Mouse (Mus musculus): Measurements from ENCODE around the gene Mtpn. TPM values are rescaled to one million over a fixed set of nuclear protein-coding genes. Genes with fewer than 3 reads are reported as not detected.

Mtpn gene
- polyA plus RNA-seq, 1 experiment from 2014 or later = 237 TPM

DNA sequence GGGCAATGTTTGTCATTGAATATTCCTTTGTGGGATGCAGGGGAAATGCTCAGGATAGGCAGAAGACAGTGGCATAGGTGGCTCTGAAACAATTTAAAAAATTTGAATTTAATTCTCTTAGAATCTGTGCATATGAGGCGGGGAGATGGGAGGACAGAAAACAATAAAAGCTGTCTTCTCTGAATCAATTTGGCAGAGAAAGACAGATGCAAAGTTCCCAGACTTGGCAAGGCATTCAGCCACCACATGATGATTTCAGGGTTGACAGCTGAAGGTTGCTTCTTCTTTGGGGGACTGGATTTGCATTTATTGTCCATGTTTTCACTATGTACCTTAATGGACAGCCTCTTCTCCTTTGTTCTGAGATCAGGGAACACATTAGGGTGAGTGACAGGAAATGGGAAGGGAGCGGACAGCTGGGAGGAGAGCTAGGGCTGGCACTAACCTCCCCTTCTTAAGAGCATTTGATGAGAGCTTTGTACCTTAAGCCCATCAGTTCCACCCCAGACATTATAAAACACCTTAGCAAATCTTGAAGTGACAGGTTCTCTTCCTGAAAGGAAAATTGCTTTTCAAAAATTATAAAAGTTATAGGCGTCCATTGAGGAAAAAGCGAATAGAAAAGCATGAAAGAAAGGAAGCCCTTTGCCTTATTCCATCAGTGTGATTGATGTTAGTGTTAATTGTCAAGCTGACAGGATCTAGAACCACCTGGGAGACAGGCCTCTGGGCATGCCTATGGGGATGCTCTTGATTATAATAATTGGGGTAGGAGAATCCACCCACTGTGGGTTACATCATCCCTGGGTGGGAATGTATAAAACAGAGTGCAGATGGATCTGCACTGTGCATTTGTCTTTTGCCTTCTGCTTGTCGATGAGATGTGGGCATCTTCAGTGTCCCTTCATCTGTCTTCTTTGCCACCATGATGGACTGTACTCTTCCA, 76.0 kb downstream of the Mtpn start:
- ATAC-seq = no peak
- 64% methylated on average over 5 of the region's 5 CpGs for WGBS
- no peak overlapping the region for H3K4me2 ChIP-seq (ENCODE audit: low read length)

GRCm38 (mm10) chr6:35462484-35462883, 77.2 kb downstream of the Mtpn start:
- WGBS = 96% methylated on average over 1 of the region's 1 CpGs

More for the DNA sequence above, 76.0 kb downstream of the Mtpn start:
- H3K9ac ChIP-seq (ENCODE audit: low read depth, low read length) = no peak overlapping the region
- no peak overlapping the region for H3K4me3 ChIP-seq (ENCODE audit: low read depth, low read length)
- no peaks in the 10 kb centered on the region for H3K27me3 ChIP-seq (ENCODE audit: control insufficient read depth, insufficient read depth, low read depth, low read length)
- no peaks in the 10 kb centered on the region for H3K9me3 ChIP-seq (replicated peaks; ENCODE audit: control insufficient read depth, low read length, poor library complexity, severe bottlenecking)
- no peaks in the 10 kb centered on the region for H3K36me3 ChIP-seq (ENCODE audit: control insufficient read depth, insufficient read depth, low read length)
- no peaks in the 10 kb centered on the region for H3K4me1 ChIP-seq (ENCODE audit: control insufficient read depth, insufficient read depth, low read length)
- no peak overlapping the region for H3K27ac ChIP-seq (ENCODE audit: low read length)

More at GRCm38 (mm10) chr6:35462484-35462883, 77.2 kb downstream of the Mtpn start:
- H3K4me1 ChIP-seq (ENCODE audit: control insufficient read depth, insufficient read depth, low read length) = no peaks in the 10 kb centered on the region
- no peaks in the 10 kb centered on the region for H3K27me3 ChIP-seq (ENCODE audit: control insufficient read depth, insufficient read depth, low read depth, low read length)
- H3K9me3 ChIP-seq (replicated peaks; ENCODE audit: control insufficient read depth, low read length, poor library complexity, severe bottlenecking) = no peaks in the 10 kb centered on the region
- H3K27ac ChIP-seq (ENCODE audit: low read length) = no peak overlapping the region
- H3K4me3 ChIP-seq (ENCODE audit: low read depth, low read length) = no peak overlapping the region
- H3K4me2 ChIP-seq (ENCODE audit: low read length) = no peak overlapping the region
- ATAC-seq = no peak
- no peaks in the 10 kb centered on the region for H3K36me3 ChIP-seq (ENCODE audit: control insufficient read depth, insufficient read depth, low read length)
- H3K9ac ChIP-seq (ENCODE audit: low read depth, low read length) = no peak overlapping the region

Small RNAs within 50 kb of the gene (microRNA-seq; reads per million reads assigned to microRNA genes)
- gene Gm23053 = not detected

Other genes starting within 250 kb of the Mtpn start
- gene Slc13a4, start 231.8 kb downstream of the Mtpn start, polyA plus RNA-seq (2015; fragmentation: Nextera tagmentation; extraction: Ambion mirVana) = 5.8 and 8.0 TPM in 2 replicates
- gene Fam180a, start 213.7 kb downstream of the Mtpn start, polyA plus RNA-seq (2015; fragmentation: Nextera tagmentation; extraction: Ambion mirVana) = 1.5 and 1.7 TPM in 2 replicates

Measured in midbrain, embryonic 16.5 days (tissue).